Mouse (Mus musculus) spleen, adult 18-20 months (tissue): Measurements from ENCODE around the gene Eml1.

ENCODE experiments used
- DNase-seq, 2 experiments: peaks; one replicate each; pipeline ENCODE4 v3.0.0; 2022; ENCODE audit warnings: mixed read lengths in 2 of 2

Gene Eml1

DNA sequence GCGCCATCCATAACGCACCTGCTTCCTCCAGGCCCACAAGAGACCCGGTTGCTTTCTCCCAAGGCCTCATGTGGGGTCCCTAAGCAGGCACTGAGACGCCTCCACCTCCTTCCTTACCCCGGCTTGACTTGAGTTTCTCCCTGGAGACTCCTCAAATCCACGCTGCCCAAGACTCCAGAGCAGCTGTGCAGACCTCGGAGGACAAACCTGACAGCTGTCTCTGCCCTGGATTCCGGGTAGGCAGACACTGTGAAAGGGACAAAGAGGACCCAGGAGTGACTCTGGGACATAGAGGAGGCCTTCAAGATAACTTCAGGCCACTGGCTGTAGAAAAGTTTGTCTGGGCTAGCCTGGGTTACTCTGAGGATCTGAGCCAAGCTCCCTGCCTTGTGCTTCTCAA, 3.9 kb downstream of the Eml1 start:
- DNase-seq, result no peak

GRCm38 (mm10) chr12:108378379-108379133, 7.8 kb downstream of the Eml1 start:
- DNase-seq, result no peak

DNA sequence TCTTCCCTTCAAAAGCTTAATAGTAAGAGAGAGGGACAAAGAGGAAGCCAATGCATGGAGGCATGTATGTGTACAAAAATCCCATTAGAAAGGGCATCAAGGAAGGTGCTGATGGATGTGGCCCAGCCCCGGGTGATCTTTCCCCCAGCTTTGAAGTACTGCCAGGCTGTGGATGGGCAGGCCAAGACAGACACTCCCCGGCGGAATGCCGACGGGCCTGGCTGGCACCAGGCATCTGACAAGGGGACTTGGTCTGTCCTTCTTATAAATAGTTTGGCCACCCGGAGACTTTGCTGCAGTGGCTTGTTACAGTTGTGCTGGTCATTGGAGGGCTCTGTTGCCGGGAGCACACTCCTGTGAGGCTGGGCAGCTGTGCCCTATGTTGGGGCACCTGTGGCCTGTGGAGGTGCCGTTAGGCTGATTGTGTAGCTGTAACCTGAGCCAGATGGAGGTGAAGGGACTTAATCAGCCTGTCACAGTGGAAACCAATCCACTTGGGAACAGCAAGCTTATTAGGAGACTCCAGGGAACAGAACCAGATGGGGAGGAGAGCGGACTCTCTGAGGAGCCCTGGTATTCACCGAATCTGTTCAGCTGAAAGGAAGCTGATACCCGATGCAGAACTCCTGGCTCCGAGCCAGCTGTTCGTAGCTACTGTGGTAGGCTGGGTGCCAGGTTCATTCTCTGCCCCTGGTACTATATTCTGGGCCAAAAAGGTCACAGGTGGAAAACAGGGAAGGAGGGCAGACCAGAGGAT, 15.9 kb downstream of the Eml1 start:
- no peak for DNase-seq

GRCm38 (mm10) chr12:108389718-108390117, 19.0 kb downstream of the Eml1 start:
- no peak for DNase-seq

DNA sequence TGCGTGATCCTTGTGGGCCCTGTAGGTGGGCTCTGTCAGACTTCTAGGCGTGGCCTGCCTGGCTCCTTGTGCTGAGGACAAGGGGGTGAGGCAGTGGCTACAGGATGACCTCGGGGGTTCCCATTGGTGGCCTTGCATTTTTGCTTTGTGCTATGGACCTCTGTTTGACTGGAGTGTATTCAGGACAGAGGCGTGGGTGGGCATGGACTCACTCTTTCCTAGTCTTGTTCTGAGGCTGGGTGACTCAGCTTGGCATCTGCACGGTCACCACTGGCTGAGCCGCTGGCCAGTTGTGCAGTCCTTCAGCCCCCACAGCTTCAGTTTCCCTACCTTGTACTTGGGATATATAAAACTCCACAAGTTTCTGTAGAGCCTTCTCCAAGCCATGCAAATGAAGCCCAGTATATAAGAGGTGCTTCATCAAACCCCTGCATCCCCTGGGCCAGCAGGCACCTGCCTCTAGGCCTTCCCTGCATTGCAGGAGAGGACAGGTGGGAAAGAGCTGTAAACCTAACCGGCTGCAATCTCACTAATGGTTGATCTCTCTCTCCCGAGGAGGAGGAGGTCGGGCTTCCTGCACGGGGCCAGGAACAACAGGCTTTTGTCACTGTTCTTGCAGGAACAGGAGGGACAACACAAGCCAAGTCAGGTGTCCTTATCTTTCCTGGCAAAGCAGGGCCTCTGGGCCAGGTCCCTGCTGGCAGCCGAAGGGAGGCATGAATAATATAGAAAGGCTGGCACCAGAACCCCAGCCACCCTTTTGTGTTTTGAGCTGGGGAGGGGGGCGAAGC, 21.7 kb downstream of the Eml1 start:
- DNase-seq, result no peak

GRCm38 (mm10) chr12:108393082-108393481, 22.3 kb downstream of the Eml1 start:
- no peak for DNase-seq

GRCm38 (mm10) chr12:108393637-108394036, 22.9 kb downstream of the Eml1 start:
- DNase-seq, result peak; percentile 31 to 36

GRCm38 (mm10) chr12:108394534-108395284, 24.0 kb downstream of the Eml1 start:
- no peak for DNase-seq

GRCm38 (mm10) chr12:108395285-108395660, 24.5 kb downstream of the Eml1 start:
- DNase-seq, result no peak

GRCm38 (mm10) chr12:108396081-108396947, 25.6 kb downstream of the Eml1 start:
- DNase-seq, result no peak

GRCm38 (mm10) chr12:108398681-108399080, 27.9 kb downstream of the Eml1 start:
- no peak for DNase-seq

DNA sequence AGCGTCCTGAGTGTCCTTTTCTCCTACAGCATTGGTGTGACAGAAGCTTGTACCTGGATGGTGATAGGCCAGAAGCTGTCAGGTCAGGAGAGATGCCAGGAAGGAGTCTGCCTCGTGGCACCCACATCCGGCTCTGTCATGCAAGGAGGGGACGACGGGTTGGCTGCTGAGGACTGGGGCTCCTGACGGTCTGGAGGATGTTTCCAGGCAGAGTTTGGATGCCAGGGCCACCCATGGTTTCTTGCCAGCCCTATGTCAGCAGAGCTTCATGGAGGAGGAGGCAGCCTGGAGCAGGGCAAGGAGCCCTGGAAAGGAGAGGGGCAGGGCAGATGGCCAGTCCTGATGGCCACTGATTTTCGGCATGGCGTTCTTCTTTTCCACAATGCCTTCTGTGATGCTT, 28.4 kb downstream of the Eml1 start:
- no peak for DNase-seq

DNA sequence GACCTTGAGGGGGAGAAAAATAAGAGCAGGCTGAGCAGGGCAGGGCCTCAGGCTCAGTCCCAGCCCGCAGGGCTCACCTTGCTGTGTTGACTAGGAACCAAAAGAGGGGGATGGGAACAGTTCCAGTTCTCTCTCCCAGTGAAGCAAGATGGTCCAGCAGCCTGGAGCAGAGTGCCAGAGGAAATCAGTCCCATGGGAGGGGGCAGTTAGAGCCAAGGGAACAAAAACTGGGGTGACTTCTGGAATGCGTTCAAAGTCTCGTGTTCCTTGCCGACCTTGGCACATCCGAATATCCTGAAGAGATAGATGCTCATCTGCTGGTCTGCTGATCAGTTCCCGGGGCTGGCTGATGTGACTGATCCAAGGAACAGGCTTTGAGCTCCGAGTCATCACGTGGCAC, 30.2 kb downstream of the Eml1 start:
- no peak for DNase-seq

- no peak for DNase-seq
Measured at GRCm38 (mm10) chr12:108403957-108404356, 33.2 kb downstream of the Eml1 start.

- DNase-seq, result no peak
Measured at GRCm38 (mm10) chr12:108409100-108409499, 38.3 kb downstream of the Eml1 start.

DNA sequence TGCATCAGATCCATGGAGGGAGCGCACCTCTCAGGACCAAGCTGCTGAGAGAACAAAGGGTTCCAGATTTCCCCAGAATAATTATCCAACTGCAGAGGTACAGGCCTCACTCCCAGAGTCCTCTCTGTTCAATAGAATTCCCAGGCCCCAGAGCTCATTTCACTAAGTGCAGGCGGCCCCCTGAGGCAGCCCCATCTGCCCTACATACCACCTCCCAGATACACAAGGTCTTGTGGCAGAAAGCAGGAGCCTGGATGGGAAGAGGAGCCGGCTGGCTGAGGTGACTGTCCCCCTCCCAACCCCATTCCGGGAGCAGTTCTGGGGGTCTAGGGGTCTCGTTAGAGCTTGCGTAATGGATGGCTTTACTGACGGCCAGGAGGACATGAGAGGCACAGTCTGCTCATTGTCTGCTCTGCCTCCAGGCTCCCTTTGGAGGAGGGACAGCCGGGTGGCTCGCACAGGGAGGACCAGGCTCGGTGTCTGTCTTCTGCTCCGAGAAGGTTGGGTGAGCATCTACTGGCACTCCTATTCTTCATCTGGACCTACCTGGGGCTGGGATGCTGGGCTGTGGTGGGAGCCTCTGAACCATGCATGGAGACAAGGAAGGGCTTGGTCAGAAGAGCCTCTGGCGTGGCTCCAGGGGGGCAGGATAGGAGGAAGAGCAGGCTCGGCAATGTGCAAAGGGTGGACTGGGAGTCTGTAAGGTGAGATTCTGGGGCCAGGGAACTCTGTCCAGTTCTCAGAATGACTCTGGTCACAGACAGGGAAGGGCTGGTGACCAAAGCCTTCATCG, 39.9 kb downstream of the Eml1 start:
- no peak for DNase-seq

GRCm38 (mm10) chr12:108414932-108415331, 44.2 kb downstream of the Eml1 start:
- no peak for DNase-seq

- no peak for DNase-seq
Measured at GRCm38 (mm10) chr12:108419570-108419969, 48.8 kb downstream of the Eml1 start.

- no peak for DNase-seq
Measured at GRCm38 (mm10) chr12:108421477-108421876, 50.7 kb downstream of the Eml1 start.

- DNase-seq, result no peak
Measured at GRCm38 (mm10) chr12:108422495-108422857, 51.7 kb downstream of the Eml1 start.
